8 mouse cellular contexts compared by ENCODE assay signal in genomic region chr8:71558958-71559690, GRCm38 (mm10). TPM values are rescaled to one million over a fixed set of nuclear protein-coding genes. Genes with fewer than 3 reads are reported as not detected.
DNase-seq lines count a peak whose midpoint lies in the region; ATAC-seq and TF ChIP-seq lines count a peak whose summit lies in the region.

No protein-coding gene starts in this region.

- peak overlapping the region; percentile 50; the same call in 1 of the 2 replicates for H3K27ac ChIP-seq in hindbrain, embryonic 10.5 days
- no peak overlapping the region for H3K27ac ChIP-seq in limb, embryonic 14.5 days (replicated peaks; ENCODE audit: low read depth, low read length)
- no peak overlapping the region for H3K27ac ChIP-seq in midbrain, embryonic 14.5 days (replicated peaks; ENCODE audit: low read depth, low read length)
- H3K27ac ChIP-seq in stomach, postnatal 0 days (replicated peaks): no peak overlapping the region

- no peaks in the 10 kb centered on the region for H3K36me3 ChIP-seq in hindbrain, embryonic 10.5 days
- no peaks in the 10 kb centered on the region for H3K36me3 ChIP-seq in limb, embryonic 14.5 days (ENCODE audit: control insufficient read depth, insufficient read depth, low read length)
- H3K36me3 ChIP-seq in midbrain, embryonic 14.5 days (ENCODE audit: control insufficient read depth, insufficient read depth, low read length): no peaks in the 10 kb centered on the region
- no peaks in the 10 kb centered on the region for H3K36me3 ChIP-seq in stomach, postnatal 0 days (ENCODE audit: control insufficient read depth, insufficient read depth, low read length)

- H3K27me3 ChIP-seq in hindbrain, embryonic 10.5 days (ENCODE audit: insufficient read depth, poor library complexity, severe bottlenecking): peaks cover 95% of the 10 kb centered on the region
- peaks cover 79% of the 10 kb centered on the region for H3K27me3 ChIP-seq in limb, embryonic 14.5 days (ENCODE audit: control insufficient read depth, insufficient read depth, low read length)
- H3K27me3 ChIP-seq in midbrain, embryonic 14.5 days (ENCODE audit: control insufficient read depth, insufficient read depth, low read length): peaks cover 75% of the 10 kb centered on the region
- 0 out of 2 replicates have a peak, but pooled peaks cover 3% of the 10 kb centered on the region for H3K27me3 ChIP-seq in stomach, postnatal 0 days (ENCODE audit: control insufficient read depth, insufficient read depth, low read length)

- peak overlapping the region; percentile 49 for H3K4me3 ChIP-seq in hindbrain, embryonic 10.5 days
- peak overlapping the region; percentile 36 for H3K4me3 ChIP-seq in limb, embryonic 14.5 days (replicated peaks; ENCODE audit: low read length)
- H3K4me3 ChIP-seq in midbrain, embryonic 14.5 days (replicated peaks; ENCODE audit: low read depth, low read length): peak overlapping the region; percentile 19
- H3K4me3 ChIP-seq in stomach, postnatal 0 days (ENCODE audit: low read depth, low read length): peak overlapping the region; percentile 45

- DNase-seq in A20 (ENCODE audit: low read depth, low spot score) (peak; percentile 90), ZHBTc4 (ENCODE audit: low read depth, low spot score) (peak; percentile 96)
- DNase-seq in hindbrain, embryonic 10.5 days (ENCODE audit: low spot score): peak; percentile 52
- DNase-seq in limb, embryonic 14.5 days (ENCODE audit: low spot score): peak; percentile 76
- DNase-seq in midbrain, embryonic 14.5 days: peak; percentile 46
- peak; percentile 74 for DNase-seq in stomach, postnatal 0 days (ENCODE audit: low spot score)
- DNase-seq in left cerebral cortex, adult 11 months (ENCODE audit: low spot score): no peak

- TF ChIP-seq POLR2A in limb, embryonic 14.5 days (IDR thresholded peaks at IDR 0.05; ENCODE audit: borderline replicate concordance, extremely low read depth, insufficient read depth, insufficient read length): no peak

- 4% methylated on average over 24 of the region's 24 CpGs for WGBS in hindbrain, embryonic 10.5 days
- WGBS in limb, embryonic 14.5 days: 2% methylated on average over 24 of the region's 24 CpGs
- 3% methylated on average over 24 of the region's 24 CpGs for WGBS in midbrain, embryonic 14.5 days
- WGBS in stomach, postnatal 0 days: 1% methylated on average over 24 of the region's 24 CpGs

- peak; percentile 49; the same call in 1 of the 2 replicates for ATAC-seq in erythroblast, adult 5-6 weeks (replicated peaks; ENCODE audit: low FRiP score, poor library complexity, severe bottlenecking)
- ATAC-seq in limb, embryonic 14.5 days (ENCODE audit: low FRiP score, low read depth): peak; percentile 23; the same call in 1 of the 2 replicates
- ATAC-seq in midbrain, embryonic 14.5 days (ENCODE audit: low FRiP score, low TSS enrichment): 0 out of 2 replicates have a peak, but pooled peaks have one; percentile 27
- peak; percentile 49; the same call in 1 of the 2 replicates for ATAC-seq in stomach, postnatal 0 days (ENCODE audit: low FRiP score, low TSS enrichment)

- peak overlapping the region; percentile 40; the same call in 1 of the 2 replicates for H3K9ac ChIP-seq in limb, embryonic 14.5 days (ENCODE audit: low read depth, low read length, severe bottlenecking)
- no peak overlapping the region for H3K9ac ChIP-seq in midbrain, embryonic 14.5 days (replicated peaks; ENCODE audit: low read length)
- H3K9ac ChIP-seq in stomach, postnatal 0 days (ENCODE audit: low read length): peak overlapping the region; percentile 58

- TF ChIP-seq EP300 in stomach, postnatal 0 days (optimal IDR thresholded peaks at IDR 0.05): no peak

- TF ChIP-seq CTCF in stomach, postnatal 0 days (IDR thresholded peaks at IDR 0.05; ENCODE audit: low read depth): peak; percentile 29; the same call in 1 of the 2 replicates

- H3K4me2 ChIP-seq in limb, embryonic 14.5 days (replicated peaks; ENCODE audit: low read depth, low read length, severe bottlenecking): peak overlapping the region; percentile 50
- H3K4me2 ChIP-seq in midbrain, embryonic 14.5 days (ENCODE audit: low read length): peak overlapping the region; percentile 36
- H3K4me2 ChIP-seq in stomach, postnatal 0 days (replicated peaks; ENCODE audit: low read depth): peak overlapping the region; percentile 76

- H3K4me1 ChIP-seq in hindbrain, embryonic 10.5 days (replicated peaks): peaks cover 22% of the 10 kb centered on the region
- peaks cover 6% of the 10 kb centered on the region for H3K4me1 ChIP-seq in limb, embryonic 14.5 days (ENCODE audit: control insufficient read depth, insufficient read depth, low read length)
- 0 out of 2 replicates have a peak, but pooled peaks cover 7% of the 10 kb centered on the region for H3K4me1 ChIP-seq in midbrain, embryonic 14.5 days (ENCODE audit: control insufficient read depth, insufficient read depth, low read length)
- H3K4me1 ChIP-seq in stomach, postnatal 0 days (replicated peaks; ENCODE audit: control insufficient read depth, insufficient read depth): 0 out of 2 replicates have a peak, but pooled peaks cover 2% of the 10 kb centered on the region

- H3K9me3 ChIP-seq in hindbrain, embryonic 10.5 days: peaks cover 3% of the 10 kb centered on the region
- H3K9me3 ChIP-seq in limb, embryonic 14.5 days (ENCODE audit: control insufficient read depth, low read length): peaks cover 2% of the 10 kb centered on the region
- no peaks in the 10 kb centered on the region for H3K9me3 ChIP-seq in midbrain, embryonic 14.5 days (ENCODE audit: control insufficient read depth, low read length)
- H3K9me3 ChIP-seq in stomach, postnatal 0 days (ENCODE audit: control insufficient read depth, low read length): no peaks in the 10 kb centered on the region

RNA-seq across cellular contexts. Expression of gene Tmem221, which starts 0.5 kb away (rescaled TPM):
- total RNA-seq in erythroblast, adult 5-6 weeks (2015; ENCODE audit: low replicate concordance): not detected in 2 replicates
- total RNA-seq in erythroblast, adult 5-6 weeks (2017; ENCODE audit: low replicate concordance): not detected in 2 replicates
- polyA plus RNA-seq in hindbrain, embryonic 10.5 days (2016; fragmentation: Nextera tagmentation; extraction: Ambion mirVana): 0.18 and 0.26 TPM in 2 replicates
- 0.34 and 0.59 TPM in 2 replicates for polyA plus RNA-seq in limb, embryonic 14.5 days (2012; rRNA removed)
- polyA plus RNA-seq in limb, embryonic 14.5 days (2014; fragmentation: Nextera tagmentation; extraction: Ambion mirVana): 0.48 and 0.89 TPM in 2 replicates
- polyA plus RNA-seq in midbrain, embryonic 14.5 days (2014; fragmentation: Nextera tagmentation; extraction: Ambion mirVana): not detected in 2 replicates
- polyA plus RNA-seq in stomach, postnatal 0 days (2015; fragmentation: Nextera tagmentation; extraction: Ambion mirVana): 1.0 and 1.4 TPM in 2 replicates

RNA-seq across cellular contexts. Expression of gene Nxnl1, which starts 7.3 kb away (rescaled TPM):
- total RNA-seq in erythroblast, adult 5-6 weeks (2015; ENCODE audit: low replicate concordance): not detected in 2 replicates
- not detected in 2 replicates for total RNA-seq in erythroblast, adult 5-6 weeks (2017; ENCODE audit: low replicate concordance)
- not detected in 2 replicates for polyA plus RNA-seq in hindbrain, embryonic 10.5 days (2016; fragmentation: Nextera tagmentation; extraction: Ambion mirVana)
- polyA plus RNA-seq in limb, embryonic 14.5 days (2012; rRNA removed): not detected in 2 replicates
- polyA plus RNA-seq in limb, embryonic 14.5 days (2014; fragmentation: Nextera tagmentation; extraction: Ambion mirVana): 0.25 TPM in 1 of 2 replicates, not detected in the other
- not detected in 2 replicates for polyA plus RNA-seq in midbrain, embryonic 14.5 days (2014; fragmentation: Nextera tagmentation; extraction: Ambion mirVana)
- 0.04 and 0.05 TPM in 2 replicates for polyA plus RNA-seq in stomach, postnatal 0 days (2015; fragmentation: Nextera tagmentation; extraction: Ambion mirVana)

RNA-seq across cellular contexts. Expression of gene Slc27a1, which starts 9.6 kb away (rescaled TPM):
- 0.42 and 1.2 TPM in 2 replicates for total RNA-seq in erythroblast, adult 5-6 weeks (2015; ENCODE audit: low replicate concordance)
- total RNA-seq in erythroblast, adult 5-6 weeks (2017; ENCODE audit: low replicate concordance): 0.51 TPM in 1 of 2 replicates, not detected in the other
- 24.1 and 28.9 TPM in 2 replicates for polyA plus RNA-seq in hindbrain, embryonic 10.5 days (2016; fragmentation: Nextera tagmentation; extraction: Ambion mirVana)
- 87.8 and 133 TPM in 2 replicates for polyA plus RNA-seq in limb, embryonic 14.5 days (2012; rRNA removed)
- polyA plus RNA-seq in limb, embryonic 14.5 days (2014; fragmentation: Nextera tagmentation; extraction: Ambion mirVana): 24.3 and 25.9 TPM in 2 replicates
- polyA plus RNA-seq in midbrain, embryonic 14.5 days (2014; fragmentation: Nextera tagmentation; extraction: Ambion mirVana): 33.5 and 41.6 TPM in 2 replicates
- polyA plus RNA-seq in stomach, postnatal 0 days (2015; fragmentation: Nextera tagmentation; extraction: Ambion mirVana): 26.5 and 27.4 TPM in 2 replicates

RNA-seq across cellular contexts. Expression of gene Mvb12a, which starts 16.4 kb away (rescaled TPM):
- total RNA-seq in erythroblast, adult 5-6 weeks (2015; ENCODE audit: low replicate concordance): 11.3 and 18.6 TPM in 2 replicates
- total RNA-seq in erythroblast, adult 5-6 weeks (2017; ENCODE audit: low replicate concordance): 5.0 and 9.1 TPM in 2 replicates
- polyA plus RNA-seq in hindbrain, embryonic 10.5 days (2016; fragmentation: Nextera tagmentation; extraction: Ambion mirVana): 68.7 and 71.6 TPM in 2 replicates
- 107 and 169 TPM in 2 replicates for polyA plus RNA-seq in limb, embryonic 14.5 days (2012; rRNA removed)
- 104 and 107 TPM in 2 replicates for polyA plus RNA-seq in limb, embryonic 14.5 days (2014; fragmentation: Nextera tagmentation; extraction: Ambion mirVana)
- 54.6 and 61.5 TPM in 2 replicates for polyA plus RNA-seq in midbrain, embryonic 14.5 days (2014; fragmentation: Nextera tagmentation; extraction: Ambion mirVana)
- polyA plus RNA-seq in stomach, postnatal 0 days (2015; fragmentation: Nextera tagmentation; extraction: Ambion mirVana): 103 TPM in 2 replicates

RNA-seq across cellular contexts. Expression of gene Bst2, which starts 21.9 kb away (rescaled TPM):
- total RNA-seq in erythroblast, adult 5-6 weeks (2015; ENCODE audit: low replicate concordance): 5.6 and 7.7 TPM in 2 replicates
- 8.2 and 10.1 TPM in 2 replicates for total RNA-seq in erythroblast, adult 5-6 weeks (2017; ENCODE audit: low replicate concordance)
- 8.9 and 9.6 TPM in 2 replicates for polyA plus RNA-seq in hindbrain, embryonic 10.5 days (2016; fragmentation: Nextera tagmentation; extraction: Ambion mirVana)
- 47.2 and 50.6 TPM in 2 replicates for polyA plus RNA-seq in limb, embryonic 14.5 days (2012; rRNA removed)
- polyA plus RNA-seq in limb, embryonic 14.5 days (2014; fragmentation: Nextera tagmentation; extraction: Ambion mirVana): 12.4 and 16.5 TPM in 2 replicates
- 0.86 and 7.9 TPM in 2 replicates for polyA plus RNA-seq in midbrain, embryonic 14.5 days (2014; fragmentation: Nextera tagmentation; extraction: Ambion mirVana)
- polyA plus RNA-seq in stomach, postnatal 0 days (2015; fragmentation: Nextera tagmentation; extraction: Ambion mirVana): 32.8 and 34.2 TPM in 2 replicates
